Mouse (Mus musculus): Measurements from ENCODE around the gene Nrros. TPM values are rescaled to one million over a fixed set of nuclear protein-coding genes. Genes with fewer than 3 reads are reported as not detected.

Nrros gene
- polyA plus RNA-seq, 1 experiment = 227 TPM

DNA sequence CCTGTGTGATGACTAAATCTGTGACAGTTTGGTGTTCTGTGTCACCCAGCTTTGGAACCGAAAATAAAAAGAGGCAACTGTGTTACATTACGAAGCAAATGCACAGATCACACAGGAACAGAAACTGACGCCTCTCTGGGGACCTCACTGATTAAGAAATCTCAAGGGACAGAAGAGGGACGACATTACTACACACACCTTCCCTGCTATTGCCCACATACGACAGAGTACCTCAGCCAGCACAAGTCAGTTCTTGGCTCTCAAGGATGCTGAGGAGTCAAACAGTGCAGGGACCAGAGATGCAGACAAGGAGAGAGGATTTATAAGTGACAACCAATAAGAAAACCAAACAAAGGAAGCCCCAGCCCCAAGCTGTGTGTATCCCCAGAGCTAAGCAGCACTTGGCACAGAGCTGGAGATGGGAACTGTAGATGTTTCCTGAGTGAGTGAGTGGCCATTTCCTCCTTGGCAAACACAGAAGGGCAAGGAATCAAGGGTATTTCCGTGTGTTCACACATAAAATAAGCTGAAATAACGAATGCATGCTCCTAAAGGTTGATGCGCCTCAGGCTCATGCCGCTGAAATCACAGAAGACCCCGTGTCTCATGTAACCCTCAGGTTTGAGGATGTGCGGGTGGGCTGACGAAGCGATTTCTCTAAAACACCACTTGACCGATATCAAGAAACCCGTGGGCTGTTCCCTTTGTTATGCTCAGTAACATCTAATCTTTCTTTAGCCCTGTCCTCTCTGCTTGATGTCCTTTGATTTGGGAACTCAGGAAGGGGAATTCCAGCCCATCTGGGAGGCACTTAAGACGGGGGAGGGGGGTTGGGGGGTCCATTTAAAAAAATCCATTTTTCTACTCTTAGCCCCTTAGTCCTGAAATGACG lies 40.7 kb downstream of the Nrros start:
- no peak overlapping the region for H3K27ac ChIP-seq (ENCODE audit: insufficient read depth, low read depth, low read length)
- H3K4me3 ChIP-seq (ENCODE audit: insufficient read depth, low read length) = no peak overlapping the region

DNA sequence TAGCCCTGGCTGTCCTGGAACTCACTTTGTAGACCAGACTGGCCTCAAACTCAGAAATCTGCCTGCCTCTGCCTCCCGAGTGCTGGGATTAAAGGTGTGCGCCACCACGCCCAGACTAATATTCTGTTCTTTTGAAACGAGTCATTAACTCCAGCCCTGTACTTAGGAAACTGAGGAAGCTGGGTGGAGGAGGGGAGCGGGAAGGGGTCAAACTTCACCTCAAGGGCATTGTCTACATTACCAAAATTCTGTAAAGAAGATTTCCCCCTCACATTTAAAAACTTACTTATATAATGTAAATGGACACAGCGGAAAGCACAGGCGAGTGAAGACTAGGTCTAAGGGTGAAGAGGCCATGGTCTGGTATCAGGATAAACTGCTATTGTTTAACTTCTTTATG lies 41.4 kb downstream of the Nrros start:
- TF ChIP-seq CTCF (IDR thresholded peaks at IDR 0.05; ENCODE audit: low read depth, low read length) = no peak
- no peak for TF ChIP-seq POLR2A (IDR thresholded peaks at IDR 0.05; ENCODE audit: borderline replicate concordance, low read depth, low read length)
- Histone ChIP-seq H3K4me1 (ENCODE audit: control insufficient read depth, insufficient read depth, low read length) (peaks cover 18% of the 10 kb centered on the region), H3K4me3 (ENCODE audit: insufficient read depth, low read length) (no peak overlapping the region), H3K27ac (ENCODE audit: insufficient read depth, low read depth, low read length) (no peak overlapping the region)

More for the DNA sequence above, 40.7 kb downstream of the Nrros start:
- peaks cover 24% of the 10 kb centered on the region for H3K4me1 ChIP-seq (ENCODE audit: control insufficient read depth, insufficient read depth, low read length)
- TF ChIP-seq POLR2A (IDR thresholded peaks at IDR 0.05; ENCODE audit: borderline replicate concordance, low read depth, low read length) (no peak), CTCF (IDR thresholded peaks at IDR 0.05; ENCODE audit: low read depth, low read length) (no peak)

DNA sequence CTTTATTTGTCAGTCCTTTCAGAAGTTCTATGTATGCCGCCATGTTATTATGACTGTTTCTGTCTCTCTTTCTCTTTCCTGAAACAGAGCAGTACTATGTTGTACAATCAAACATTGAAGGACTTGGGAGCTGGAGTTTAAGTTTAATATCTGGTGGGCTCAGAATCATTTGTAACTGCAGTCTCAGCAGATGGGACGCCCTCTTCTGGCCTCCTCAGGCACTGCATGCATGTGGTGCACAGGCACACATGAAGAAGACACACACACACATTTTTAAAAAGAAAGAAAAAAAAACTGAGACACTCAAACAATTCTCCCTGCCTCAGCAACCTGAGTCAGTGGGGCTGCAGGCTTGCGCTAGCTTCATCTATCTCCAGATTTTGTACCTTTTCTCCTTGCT lies 44.9 kb downstream of the Nrros start:
- Histone ChIP-seq H3K4me3 (ENCODE audit: insufficient read depth, low read length) (no peak overlapping the region), H3K27ac (ENCODE audit: insufficient read depth, low read depth, low read length) (no peak overlapping the region), H3K4me1 (ENCODE audit: control insufficient read depth, insufficient read depth, low read length) (peaks cover 17% of the 10 kb centered on the region)
- no peak for TF ChIP-seq CTCF (IDR thresholded peaks at IDR 0.05; ENCODE audit: low read depth, low read length)
- TF ChIP-seq POLR2A (IDR thresholded peaks at IDR 0.05; ENCODE audit: borderline replicate concordance, low read depth, low read length) = no peak

DNA sequence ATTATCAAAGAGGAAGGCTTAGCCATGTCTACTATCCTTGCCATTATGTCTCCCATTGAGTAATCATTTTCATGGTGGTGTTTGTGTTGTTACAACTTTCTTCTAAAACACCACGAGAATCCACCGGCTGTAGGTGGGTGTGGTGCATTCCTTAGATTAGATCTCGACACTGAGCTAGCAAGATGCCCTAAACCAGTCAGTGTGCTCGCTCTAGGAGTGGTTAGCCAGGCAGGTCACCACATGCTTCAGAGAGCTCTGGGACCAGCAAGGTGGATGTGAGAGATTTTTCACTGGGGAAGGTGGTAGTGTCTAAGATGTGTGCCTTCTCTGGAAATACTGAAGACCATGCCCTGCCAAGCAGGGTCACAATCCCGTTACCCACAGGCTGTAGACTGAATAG lies 49.2 kb downstream of the Nrros start:
- Histone ChIP-seq H3K4me1 (ENCODE audit: control insufficient read depth, insufficient read depth, low read length) (peaks cover 32% of the 10 kb centered on the region), H3K4me3 (ENCODE audit: insufficient read depth, low read length) (no peak overlapping the region), H3K27ac (ENCODE audit: insufficient read depth, low read depth, low read length) (no peak overlapping the region)
- no peak for TF ChIP-seq CTCF (IDR thresholded peaks at IDR 0.05; ENCODE audit: low read depth, low read length)
- no peak for TF ChIP-seq POLR2A (IDR thresholded peaks at IDR 0.05; ENCODE audit: borderline replicate concordance, low read depth, low read length)

DNA sequence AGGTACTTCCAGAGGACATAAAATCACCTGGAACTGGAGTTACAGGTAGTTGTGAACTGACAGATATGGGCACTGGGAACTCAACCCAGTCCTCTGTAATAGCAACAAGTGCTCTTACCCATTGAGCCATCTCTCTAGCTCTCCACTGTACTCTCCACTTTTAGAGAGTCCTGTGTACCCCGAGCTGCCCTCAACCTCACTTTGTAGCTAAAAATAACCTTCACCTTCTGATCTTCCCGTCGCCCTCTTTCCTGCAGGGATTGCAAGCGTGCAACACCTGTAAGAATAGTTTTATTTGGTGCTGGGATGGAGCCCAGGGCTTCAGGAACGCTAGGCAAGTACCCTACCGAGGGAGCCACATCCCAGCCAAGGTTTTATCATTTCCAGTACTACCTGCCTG lies 49.6 kb downstream of the Nrros start:
- TF ChIP-seq POLR2A (IDR thresholded peaks at IDR 0.05; ENCODE audit: borderline replicate concordance, low read depth, low read length) (no peak), CTCF (IDR thresholded peaks at IDR 0.05; ENCODE audit: low read depth, low read length) (no peak)
- peaks cover 34% of the 10 kb centered on the region for H3K4me1 ChIP-seq (ENCODE audit: control insufficient read depth, insufficient read depth, low read length)
- H3K4me3 ChIP-seq (ENCODE audit: insufficient read depth, low read length) = no peak overlapping the region
- H3K27ac ChIP-seq (ENCODE audit: insufficient read depth, low read depth, low read length) = 0 out of 2 replicates have a peak overlapping the region, but pooled peaks have one; percentile 99

DNA sequence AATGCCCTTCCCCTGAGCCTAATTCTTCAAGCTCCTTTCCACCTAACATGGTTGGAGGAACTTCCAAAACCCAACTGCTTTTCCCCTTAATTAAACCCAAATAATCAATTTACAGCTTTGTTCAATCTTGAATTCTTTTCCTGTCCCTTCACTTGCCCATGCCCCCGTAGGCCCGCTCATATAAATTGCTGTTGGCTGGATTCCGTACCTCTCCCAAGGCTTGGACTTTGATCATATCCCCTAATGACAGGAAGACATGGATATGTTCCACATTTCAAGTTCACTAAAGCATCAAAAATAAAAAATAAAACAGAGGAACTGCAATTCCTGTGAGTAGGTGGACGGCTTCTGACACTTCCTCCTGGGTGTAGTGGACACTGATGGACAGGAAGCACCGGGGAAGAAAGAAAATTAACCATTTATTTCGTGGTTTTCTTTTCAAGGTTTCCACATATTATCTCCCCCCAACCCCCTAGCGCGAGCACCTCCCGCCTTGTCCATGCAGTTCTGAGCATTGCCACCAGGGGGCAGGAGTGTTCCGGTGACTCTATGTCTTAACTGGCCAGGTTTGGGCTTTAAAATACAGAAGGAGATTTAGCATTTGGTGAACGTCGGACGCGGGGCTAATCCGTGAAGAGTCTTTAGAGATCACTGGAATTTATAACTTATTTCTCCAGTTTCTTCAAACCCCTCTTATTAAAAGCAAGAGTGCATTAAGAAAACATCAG lies 50.3 kb downstream of the Nrros start:
- peaks cover 34% of the 10 kb centered on the region for H3K4me1 ChIP-seq (ENCODE audit: control insufficient read depth, insufficient read depth, low read length)

DNA sequence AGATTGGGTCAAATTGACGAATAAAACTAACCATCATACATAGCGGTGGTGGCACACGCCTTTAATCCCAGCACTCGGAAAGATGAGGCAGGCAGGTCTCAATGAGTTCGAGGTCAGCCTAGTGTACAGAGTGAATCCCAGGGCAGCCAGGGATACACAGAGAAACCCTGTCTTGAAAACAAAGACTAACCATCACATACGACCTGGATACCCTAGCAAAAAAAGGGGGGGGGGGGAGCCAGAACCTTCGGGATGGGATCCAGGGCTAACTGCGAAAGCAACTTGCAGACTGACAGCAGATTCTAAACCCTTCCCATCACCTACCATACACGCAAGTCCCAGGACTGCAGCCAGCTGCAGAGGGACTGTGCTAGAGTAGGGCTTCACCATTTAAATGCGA lies 51.0 kb downstream of the Nrros start:
- peak overlapping the region; percentile 53 for H3K4me3 ChIP-seq (ENCODE audit: insufficient read depth, low read length)
- peaks cover 34% of the 10 kb centered on the region for H3K4me1 ChIP-seq (ENCODE audit: control insufficient read depth, insufficient read depth, low read length)
- TF ChIP-seq CTCF (IDR thresholded peaks at IDR 0.05; ENCODE audit: low read depth, low read length) (no peak), POLR2A (IDR thresholded peaks at IDR 0.05; ENCODE audit: borderline replicate concordance, low read depth, low read length) (no peak)
- peak overlapping the region; percentile 99 for H3K27ac ChIP-seq (ENCODE audit: insufficient read depth, low read depth, low read length)

More for the DNA sequence above, 50.3 kb downstream of the Nrros start:
- Histone ChIP-seq H3K4me3 (ENCODE audit: insufficient read depth, low read length) (no peak overlapping the region), H3K27ac (ENCODE audit: insufficient read depth, low read depth, low read length) (peak overlapping the region; percentile 99)
- TF ChIP-seq CTCF (IDR thresholded peaks at IDR 0.05; ENCODE audit: low read depth, low read length) (peak; percentile 97), POLR2A (IDR thresholded peaks at IDR 0.05; ENCODE audit: borderline replicate concordance, low read depth, low read length) (no peak)

DNA sequence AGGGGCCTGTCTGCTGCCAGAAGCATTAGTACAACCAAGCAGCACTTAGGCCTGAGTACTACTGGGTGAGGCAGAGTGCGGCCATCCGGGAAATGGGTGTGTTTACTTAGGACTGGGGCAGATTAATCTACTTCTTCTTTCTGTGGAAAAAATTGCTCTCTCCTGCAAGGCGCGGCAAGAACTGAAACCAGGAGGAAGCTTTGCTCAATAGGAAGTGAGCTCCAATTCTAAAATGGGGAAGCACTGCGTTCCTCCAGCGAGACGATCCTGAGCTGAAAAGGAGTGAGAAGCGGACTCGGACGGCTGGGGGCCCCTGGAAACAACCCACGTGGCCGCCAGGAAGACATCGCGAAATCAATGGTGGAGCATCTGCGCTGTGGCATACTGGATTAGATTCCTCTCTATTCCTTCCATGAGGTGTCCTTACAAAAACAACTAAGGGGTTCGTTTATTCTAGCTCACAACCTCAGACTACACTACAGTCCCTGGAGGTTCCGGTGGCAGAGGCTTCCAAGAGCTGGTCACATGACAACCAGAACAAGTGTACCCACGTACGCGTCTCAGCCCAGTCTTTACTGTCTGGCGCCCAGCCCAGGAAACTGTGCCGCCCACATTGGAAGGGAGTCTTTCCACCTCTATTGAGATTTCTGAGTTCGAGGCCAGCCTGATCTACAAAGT lies 51.7 kb downstream of the Nrros start:
- H3K4me1 ChIP-seq (ENCODE audit: control insufficient read depth, insufficient read depth, low read length) = peaks cover 37% of the 10 kb centered on the region
- TF ChIP-seq POLR2A (IDR thresholded peaks at IDR 0.05; ENCODE audit: borderline replicate concordance, low read depth, low read length) = no peak
- TF ChIP-seq CTCF (IDR thresholded peaks at IDR 0.05; ENCODE audit: low read depth, low read length) = no peak
- peak overlapping the region; percentile 99 for H3K27ac ChIP-seq (ENCODE audit: insufficient read depth, low read depth, low read length)
- H3K4me3 ChIP-seq (ENCODE audit: insufficient read depth, low read length) = peak overlapping the region; percentile 53

DNA sequence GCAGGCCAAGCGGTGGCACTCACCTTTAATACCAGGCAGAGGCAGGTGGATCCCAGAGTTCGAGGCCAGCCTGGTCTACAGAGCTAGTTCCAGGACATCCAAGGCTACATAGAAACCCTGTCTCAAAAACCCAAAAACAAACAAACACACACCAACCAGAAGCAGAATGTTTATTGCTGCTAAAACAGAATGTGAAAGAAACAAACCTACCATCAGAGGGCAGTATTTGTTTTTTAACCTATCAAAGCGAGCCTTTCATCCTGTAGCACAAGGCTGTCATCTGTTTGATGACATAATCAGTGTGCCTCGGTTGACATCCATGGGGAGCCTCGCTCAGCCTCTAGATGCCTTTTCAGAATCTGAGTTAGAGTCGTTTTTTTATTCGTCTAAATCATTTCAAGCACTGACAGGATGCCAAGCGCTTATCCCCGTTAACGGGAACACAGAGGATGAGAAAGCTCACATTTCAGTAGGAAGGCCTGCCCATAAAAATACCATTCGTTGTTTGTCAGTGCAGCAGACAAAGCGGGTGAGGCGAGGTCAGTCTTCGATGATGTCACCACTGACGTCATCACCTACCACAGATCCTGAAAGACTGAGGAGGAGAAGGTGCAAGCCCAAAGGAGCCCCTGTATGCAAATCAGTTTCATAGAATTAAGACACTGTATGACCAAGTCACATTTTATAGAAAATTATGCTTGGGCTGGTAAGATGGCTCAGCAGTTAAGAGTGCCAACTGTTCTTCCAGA lies 54.3 kb downstream of the Nrros start:
- no peak overlapping the region for H3K4me3 ChIP-seq (ENCODE audit: insufficient read depth, low read length)
- H3K4me1 ChIP-seq (ENCODE audit: control insufficient read depth, insufficient read depth, low read length) = peaks cover 40% of the 10 kb centered on the region
- no peak overlapping the region for H3K27ac ChIP-seq (ENCODE audit: insufficient read depth, low read depth, low read length)
- TF ChIP-seq CTCF (IDR thresholded peaks at IDR 0.05; ENCODE audit: low read depth, low read length) = no peak
- no peak for TF ChIP-seq POLR2A (IDR thresholded peaks at IDR 0.05; ENCODE audit: borderline replicate concordance, low read depth, low read length)

Data from bone marrow macrophage, adult 2 months (primary cell).